Mouse (Mus musculus): ENCODE measurements around the gene Ankrd40. TPM values are rescaled to one million over a fixed set of nuclear protein-coding genes. Genes with fewer than 3 reads are reported as not detected.

The Ankrd40 gene
- polyA plus RNA-seq (2015; fragmentation: Illumina TruSeq; extraction: RNeasy Lipid Tissue Mini Kit (QIAGEN cat#74804); ENCODE audit: insufficient read depth, low read depth, low replicate concordance), result 15.8 TPM

GRCm38 (mm10) chr11:94327693-94328643, at the start of gene Ankrd40:
Ankrd40 (plus strand) TSS chr11:94328001.

GRCm38 (mm10) chr11:94281199-94282181, 46.3 kb upstream of the Ankrd40 start, which contains the start of gene Gm21885:
Gm21885 (plus strand) TSS chr11:94281873.

DNA sequence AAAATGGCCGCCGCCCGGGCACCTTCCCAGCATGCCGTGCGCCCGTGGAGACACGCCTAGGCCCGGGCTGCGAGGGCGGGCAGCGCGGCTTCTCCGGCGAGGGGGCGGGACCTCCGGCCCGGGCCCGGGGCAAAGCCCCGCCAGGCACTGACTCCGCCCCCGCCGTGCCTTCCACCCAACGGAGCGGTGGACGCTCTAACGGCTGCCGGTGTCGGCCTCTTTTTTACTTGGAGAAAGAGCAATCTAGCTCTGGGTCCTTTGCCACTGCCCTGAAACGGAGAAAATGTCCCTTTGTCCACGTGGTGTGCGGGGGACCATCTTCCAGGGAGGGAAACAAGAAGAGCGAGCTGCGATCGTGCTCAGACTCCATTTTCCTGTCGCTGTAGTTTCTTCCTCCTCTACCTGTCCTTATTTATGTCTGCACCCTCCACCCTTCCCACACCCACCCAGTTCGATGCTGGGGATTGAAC, 5.8 kb upstream of the Ankrd40 start, which contains the start of gene Luc7l3:
Gene Luc7l3 (minus strand): TSS at position 58 of the 470 bp plus-strand sequence.

Other genes with a start within 250 kb of the Ankrd40 start
- 22.2 TPM for gene Tob1, start 116.5 kb upstream of the Ankrd40 start, polyA plus RNA-seq (2015; fragmentation: Illumina TruSeq; extraction: RNeasy Lipid Tissue Mini Kit (QIAGEN cat#74804); ENCODE audit: insufficient read depth, low read depth, low replicate concordance)
- 0.52 TPM for gene Wfikkn2, start 82.0 kb upstream of the Ankrd40 start, polyA plus RNA-seq (2015; fragmentation: Illumina TruSeq; extraction: RNeasy Lipid Tissue Mini Kit (QIAGEN cat#74804); ENCODE audit: insufficient read depth, low read depth, low replicate concordance)
- gene Gm21885, start 46.1 kb upstream of the Ankrd40 start, polyA plus RNA-seq (2015; fragmentation: Illumina TruSeq; extraction: RNeasy Lipid Tissue Mini Kit (QIAGEN cat#74804); ENCODE audit: insufficient read depth, low read depth, low replicate concordance), result not detected
- 30.5 TPM for gene Luc7l3, start 6.0 kb upstream of the Ankrd40 start, polyA plus RNA-seq (2015; fragmentation: Illumina TruSeq; extraction: RNeasy Lipid Tissue Mini Kit (QIAGEN cat#74804); ENCODE audit: insufficient read depth, low read depth, low replicate concordance)
- 1.4 TPM for gene Abcc3, start 65.0 kb downstream of the Ankrd40 start, polyA plus RNA-seq (2015; fragmentation: Illumina TruSeq; extraction: RNeasy Lipid Tissue Mini Kit (QIAGEN cat#74804); ENCODE audit: insufficient read depth, low read depth, low replicate concordance)
- 6.2 TPM for gene Cacna1g, start 146.2 kb downstream of the Ankrd40 start, polyA plus RNA-seq (2015; fragmentation: Illumina TruSeq; extraction: RNeasy Lipid Tissue Mini Kit (QIAGEN cat#74804); ENCODE audit: insufficient read depth, low read depth, low replicate concordance)
- gene Spata20, start 158.2 kb downstream of the Ankrd40 start, polyA plus RNA-seq (2015; fragmentation: Illumina TruSeq; extraction: RNeasy Lipid Tissue Mini Kit (QIAGEN cat#74804); ENCODE audit: insufficient read depth, low read depth, low replicate concordance), result not detected
- gene Epn3, start 172.0 kb downstream of the Ankrd40 start, polyA plus RNA-seq (2015; fragmentation: Illumina TruSeq; extraction: RNeasy Lipid Tissue Mini Kit (QIAGEN cat#74804); ENCODE audit: insufficient read depth, low read depth, low replicate concordance), result 3.0 TPM
- 2.4 TPM for gene Mycbpap, start 193.7 kb downstream of the Ankrd40 start, polyA plus RNA-seq (2015; fragmentation: Illumina TruSeq; extraction: RNeasy Lipid Tissue Mini Kit (QIAGEN cat#74804); ENCODE audit: insufficient read depth, low read depth, low replicate concordance)
- 1.8 TPM for gene Rsad1, start 221.3 kb downstream of the Ankrd40 start, polyA plus RNA-seq (2015; fragmentation: Illumina TruSeq; extraction: RNeasy Lipid Tissue Mini Kit (QIAGEN cat#74804); ENCODE audit: insufficient read depth, low read depth, low replicate concordance)
- not detected for gene Chad, start 237.0 kb downstream of the Ankrd40 start, polyA plus RNA-seq (2015; fragmentation: Illumina TruSeq; extraction: RNeasy Lipid Tissue Mini Kit (QIAGEN cat#74804); ENCODE audit: insufficient read depth, low read depth, low replicate concordance)

Measured in pancreas, adult 10 weeks (tissue).